Mouse (Mus musculus) left cerebral cortex, adult 18-20 months (tissue): Measurements from ENCODE around the gene Il10ra. TPM values are rescaled to one million over a fixed set of nuclear protein-coding genes. Genes with fewer than 3 reads are reported as not detected.

ENCODE experiments used
- DNase-seq, 2 experiments: peaks; one replicate each; pipeline ENCODE4 v3.0.0; 2021 to 2022; ENCODE audit warnings: low spot score in 2 of 2, mixed read lengths in 1 of 2
- long read RNA-seq, 2 experiments: library from polyadenylated mRNA; stranded (forward); transcript quantifications; one replicate each; pipeline ENCODE4 v2.0.0; 2021
- total RNA-seq, 2 experiments: library from RNA; stranded (reverse); gene quantifications; 2 replicates each; pipeline ENCODE4 v1.2.3; 2021

Il10ra gene
- total RNA-seq = 1 to 10 TPM; 2.6 to 3.4 TPM
- long read RNA-seq, experiment 1, partial matches to known transcripts = 1 of 3 reads
- long read RNA-seq, experiment 1, other reads (novel, unspliced or antisense) = 1 of 3 reads
- long read RNA-seq, experiment 2, partial matches to known transcripts = 0 of 2 reads
- long read RNA-seq, experiment 2, other reads (novel, unspliced or antisense) = 0 of 2 reads

DNA sequence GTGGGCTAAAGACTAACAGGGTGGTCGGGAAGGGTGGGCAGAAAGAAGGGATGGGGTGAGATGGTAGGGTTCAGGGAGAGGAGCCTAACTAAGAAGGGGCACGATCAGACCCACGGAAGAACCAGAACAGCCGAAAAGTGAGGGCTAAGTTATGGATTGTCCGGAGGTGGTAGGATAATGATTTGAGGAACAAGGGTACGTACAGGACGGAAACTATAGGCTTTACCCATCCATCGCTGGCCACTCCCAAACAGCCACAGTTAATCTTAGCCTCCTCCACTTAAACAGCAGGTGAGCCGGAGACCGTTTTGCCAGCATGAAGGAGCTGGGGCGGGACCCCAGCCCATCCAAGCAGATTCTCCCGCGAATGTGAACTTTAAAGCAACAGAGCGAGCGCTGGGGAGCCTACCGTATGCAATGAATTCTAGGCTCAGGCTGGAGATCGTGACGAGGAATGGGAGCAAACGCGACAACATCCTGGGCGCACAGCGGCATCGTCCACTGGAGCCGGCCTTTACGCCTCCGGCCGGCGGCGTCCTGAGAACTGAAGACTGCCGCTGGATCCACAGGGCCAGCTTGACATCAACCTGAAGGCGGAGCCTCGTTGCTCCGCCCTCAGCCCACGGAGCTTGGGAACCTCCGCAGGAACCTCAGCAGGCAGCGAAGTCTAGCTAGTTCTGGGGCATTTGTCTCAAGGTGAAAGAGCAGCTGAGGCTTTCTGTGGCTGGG is at the start of gene Il10ra:
Gene Il10ra (minus strand): TSS at position 553 of the 729 bp plus-strand sequence.
- DNase-seq = peak; percentile 42 to 51

DNA sequence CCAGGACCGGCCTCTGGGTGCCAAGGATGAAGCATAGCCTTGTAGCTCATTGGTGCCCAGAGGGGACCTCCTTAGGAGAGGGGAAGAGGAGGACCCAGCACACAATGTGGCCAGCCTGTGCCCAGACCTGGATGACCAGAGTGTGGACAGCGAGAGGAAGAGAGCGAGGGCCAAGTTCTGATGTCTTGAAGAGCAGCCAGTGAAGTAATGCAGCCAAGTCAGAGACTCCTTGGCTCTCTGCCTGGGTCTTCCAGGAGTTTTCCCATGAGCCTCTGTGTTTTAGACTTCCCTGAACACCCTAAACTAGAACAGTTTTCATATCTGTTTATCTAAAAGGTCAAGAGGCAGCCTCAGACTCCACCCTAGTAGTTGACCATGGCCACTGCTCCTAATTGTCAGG is 48.7 kb upstream of the Il10ra start:
- DNase-seq = no peak

DNA sequence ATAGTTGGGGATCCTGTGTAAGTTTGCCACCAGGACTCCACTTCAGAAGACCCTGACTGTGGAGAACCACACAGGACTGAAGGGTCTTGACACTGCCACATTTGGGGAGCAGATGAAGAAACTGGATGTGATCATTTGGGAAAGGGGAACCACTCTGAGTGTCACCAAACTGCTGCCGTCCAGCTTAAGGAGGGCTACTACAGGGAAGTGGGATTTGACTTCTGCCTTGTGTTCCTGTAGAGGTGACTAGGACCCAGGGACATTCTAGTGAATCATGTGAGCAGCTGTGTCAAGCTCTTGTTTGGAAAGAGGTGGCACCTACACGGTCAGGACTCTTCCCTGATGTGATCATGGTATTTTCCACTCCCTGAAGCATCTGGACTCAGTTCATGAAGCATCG is 45.0 kb upstream of the Il10ra start:
- no peak for DNase-seq

DNA sequence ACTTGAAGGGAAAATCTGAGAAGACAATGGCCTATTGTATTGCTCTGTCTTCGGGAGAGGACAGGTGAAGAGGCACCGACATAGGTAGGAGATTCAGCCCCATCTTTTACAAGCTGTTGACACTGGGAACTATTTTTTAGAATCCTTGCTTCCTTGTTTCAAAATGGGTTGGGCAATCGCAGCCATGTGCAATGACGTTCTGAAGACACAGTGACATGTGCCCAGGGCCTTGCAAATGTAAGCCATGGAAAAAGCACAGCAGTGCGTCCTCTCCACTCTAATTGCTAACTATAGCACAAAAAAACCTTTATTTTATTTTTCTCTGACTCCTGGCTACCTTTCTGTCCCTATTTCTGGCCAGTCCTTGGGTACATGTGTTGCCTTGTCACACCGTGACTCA is 42.9 kb upstream of the Il10ra start:
- DNase-seq = no peak

DNA sequence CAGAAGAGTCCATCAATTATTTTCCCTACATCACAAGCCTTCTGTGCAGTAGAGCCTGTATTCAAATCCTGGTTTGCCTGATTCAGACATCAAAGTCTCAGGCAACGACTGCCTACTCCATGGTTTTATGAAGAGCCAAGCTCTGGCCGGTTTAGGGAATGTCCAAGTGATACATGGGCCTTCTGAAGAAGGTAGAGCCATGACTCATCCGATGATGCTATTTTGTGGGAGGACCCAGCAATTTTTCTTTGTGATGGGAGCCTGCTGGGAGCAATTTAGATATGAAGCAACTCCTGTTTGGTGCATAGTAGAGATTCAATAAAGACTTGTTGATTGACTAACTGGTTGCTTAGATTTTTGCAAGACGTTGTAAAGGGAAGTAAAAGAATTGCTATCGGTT is 39.6 kb upstream of the Il10ra start:
- no peak for DNase-seq

DNA sequence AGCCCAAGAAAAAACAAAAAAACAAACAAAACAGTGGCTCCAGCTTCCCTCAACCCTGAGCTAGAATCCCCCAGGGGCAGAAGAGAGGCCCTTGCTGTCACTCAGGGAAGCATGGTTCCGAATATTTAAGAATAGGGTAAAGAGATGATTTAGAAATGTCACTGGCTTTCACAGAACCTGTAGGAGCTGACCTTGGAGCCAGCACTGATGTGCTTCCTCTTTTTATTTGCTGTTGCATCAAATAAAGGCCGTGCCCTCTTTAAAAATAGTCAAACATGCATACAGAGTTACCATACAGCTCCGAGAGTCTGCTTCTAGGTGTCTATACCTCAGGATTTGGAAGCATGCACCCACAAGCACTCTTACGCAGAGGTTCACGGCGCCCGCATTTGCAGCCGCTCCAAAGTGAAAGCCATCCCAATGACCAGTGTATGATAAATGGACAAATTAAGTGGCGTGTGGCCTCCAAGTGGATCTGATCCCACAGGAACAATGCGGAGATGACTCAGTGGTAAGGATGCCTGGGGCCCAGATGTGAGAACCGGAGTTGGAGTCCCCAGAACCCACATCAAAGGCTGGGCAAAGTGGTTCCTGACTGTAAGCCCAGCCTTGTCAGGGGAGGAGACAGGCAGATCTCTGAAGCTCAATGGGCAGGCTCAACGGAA is 37.9 kb upstream of the Il10ra start:
- DNase-seq = no peak

DNA sequence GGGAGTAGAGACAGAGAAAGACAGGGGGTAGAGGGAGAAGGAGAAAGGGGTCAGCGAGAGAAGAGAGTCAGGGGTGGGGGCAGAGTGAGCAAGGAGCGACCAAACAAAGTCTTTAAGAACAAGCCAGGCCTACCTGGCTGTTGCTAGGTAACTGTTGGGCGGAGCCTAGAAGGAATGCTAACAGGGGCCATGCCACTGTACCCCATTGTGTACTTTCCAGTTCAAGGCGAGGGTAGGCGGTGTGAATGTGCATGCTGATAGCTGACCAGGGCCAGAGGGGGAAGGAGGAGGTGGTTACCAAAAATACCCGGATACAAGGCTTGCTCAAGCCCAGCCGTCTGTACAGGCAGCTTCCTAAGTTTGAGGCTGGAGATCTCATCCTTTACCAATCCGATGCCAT is 32.8 kb upstream of the Il10ra start:
- DNase-seq = no peak

DNA sequence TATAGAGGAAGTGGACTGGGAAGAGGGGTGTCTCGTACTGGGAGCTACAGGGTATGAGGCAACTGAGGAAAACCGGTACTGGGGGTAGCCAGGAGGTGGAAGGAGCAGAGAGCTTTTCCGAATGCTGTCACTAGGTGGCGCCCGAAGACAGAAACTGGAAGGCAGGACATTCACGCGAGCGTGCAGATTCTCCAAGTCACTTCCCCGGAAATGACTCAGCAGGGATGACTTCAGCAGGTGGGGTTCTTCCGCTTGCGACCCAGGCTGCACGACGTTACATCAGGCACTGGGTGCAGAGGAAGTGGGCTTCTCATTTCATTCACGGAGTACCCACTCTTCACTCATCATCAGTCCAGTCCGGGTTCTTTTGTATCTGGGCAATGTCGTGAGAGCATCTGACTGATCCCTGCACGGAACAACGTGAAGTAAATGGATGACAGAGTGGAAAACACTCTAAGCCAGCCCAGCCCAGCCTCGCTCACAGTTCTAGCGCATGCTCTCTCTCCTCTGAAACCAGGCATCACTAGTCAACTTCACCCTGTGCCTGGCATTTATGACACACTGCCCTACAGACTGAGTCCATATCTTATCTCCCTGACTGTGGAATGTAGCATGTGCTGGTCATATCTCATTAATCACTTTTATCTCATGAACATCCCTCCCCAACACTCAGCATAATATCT is 31.6 kb upstream of the Il10ra start:
- peak; percentile 96 to 99 for DNase-seq

DNA sequence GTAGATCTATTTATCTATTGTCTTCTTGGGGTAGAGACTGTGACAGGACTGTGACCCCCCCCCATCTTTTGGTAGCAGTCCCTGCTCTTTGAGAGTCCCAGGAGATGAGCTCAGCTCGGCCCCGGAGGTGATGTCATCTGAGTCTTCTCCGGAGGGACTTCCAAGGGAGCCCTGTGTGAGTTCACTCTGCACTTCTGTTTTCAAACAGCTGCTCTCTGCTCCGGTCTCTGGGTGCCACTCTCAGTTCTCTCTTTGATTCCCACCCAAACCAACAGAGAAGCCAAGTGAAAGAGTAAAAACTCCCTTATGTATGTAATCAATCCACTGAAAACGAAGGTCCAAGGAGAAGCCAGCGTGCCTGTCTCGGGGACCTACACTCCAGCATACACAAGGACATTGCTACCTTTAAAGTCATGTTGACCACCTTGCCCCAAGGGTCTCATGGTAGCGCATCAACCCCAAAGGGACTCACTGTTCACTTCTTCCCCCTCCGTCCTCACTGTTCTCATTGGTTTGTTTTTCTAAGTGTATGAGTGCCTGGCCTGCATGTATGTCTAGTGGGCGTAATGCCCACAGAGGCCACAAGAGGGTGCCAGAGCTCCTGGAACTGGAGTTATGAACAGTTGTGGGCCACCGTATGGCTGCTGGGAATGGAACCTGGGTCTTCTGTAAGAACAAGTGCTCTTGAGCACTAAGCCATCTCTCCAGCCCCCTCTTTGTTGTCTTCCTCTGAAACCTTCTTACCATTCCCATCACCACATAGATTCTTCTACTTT is 30.5 kb upstream of the Il10ra start:
- no peak for DNase-seq

DNA sequence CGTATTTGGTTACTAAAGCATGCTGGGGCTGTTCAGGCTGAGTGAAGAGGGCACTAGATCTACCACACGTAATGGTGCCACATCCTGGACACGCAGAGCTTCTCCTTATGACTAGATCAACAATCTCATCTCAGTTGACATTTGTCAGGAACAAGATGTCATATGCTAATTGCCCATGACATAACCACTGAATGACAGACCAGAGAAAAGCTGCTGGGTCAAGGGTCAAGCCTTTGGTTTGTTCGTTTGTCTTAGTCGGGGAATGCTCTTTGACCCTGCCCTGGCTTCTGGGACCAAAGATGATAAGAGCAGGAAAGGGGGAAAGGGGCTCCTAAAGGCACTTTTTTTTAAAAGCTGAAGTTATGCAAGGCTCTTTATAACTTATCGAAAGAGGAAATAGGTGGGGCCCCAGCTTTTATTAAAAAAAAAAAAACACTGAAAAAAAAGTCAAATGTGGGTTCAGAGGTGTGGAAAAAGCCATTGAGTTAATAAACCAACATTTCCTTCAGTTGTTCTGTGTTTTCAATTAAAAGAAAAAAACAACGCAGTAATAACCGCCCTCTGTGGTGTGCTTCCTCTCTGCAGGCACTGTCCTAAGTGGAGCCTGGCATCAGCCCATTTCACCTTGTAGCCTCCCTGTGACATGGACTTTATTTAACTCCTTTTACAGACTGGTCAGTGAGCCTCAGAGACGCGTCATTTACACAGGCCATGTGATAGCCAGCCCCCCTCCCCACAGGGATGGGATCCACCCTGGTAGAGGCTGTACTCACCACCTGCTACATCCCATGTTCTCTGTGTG is 25.5 kb upstream of the Il10ra start:
- no peak for DNase-seq

DNA sequence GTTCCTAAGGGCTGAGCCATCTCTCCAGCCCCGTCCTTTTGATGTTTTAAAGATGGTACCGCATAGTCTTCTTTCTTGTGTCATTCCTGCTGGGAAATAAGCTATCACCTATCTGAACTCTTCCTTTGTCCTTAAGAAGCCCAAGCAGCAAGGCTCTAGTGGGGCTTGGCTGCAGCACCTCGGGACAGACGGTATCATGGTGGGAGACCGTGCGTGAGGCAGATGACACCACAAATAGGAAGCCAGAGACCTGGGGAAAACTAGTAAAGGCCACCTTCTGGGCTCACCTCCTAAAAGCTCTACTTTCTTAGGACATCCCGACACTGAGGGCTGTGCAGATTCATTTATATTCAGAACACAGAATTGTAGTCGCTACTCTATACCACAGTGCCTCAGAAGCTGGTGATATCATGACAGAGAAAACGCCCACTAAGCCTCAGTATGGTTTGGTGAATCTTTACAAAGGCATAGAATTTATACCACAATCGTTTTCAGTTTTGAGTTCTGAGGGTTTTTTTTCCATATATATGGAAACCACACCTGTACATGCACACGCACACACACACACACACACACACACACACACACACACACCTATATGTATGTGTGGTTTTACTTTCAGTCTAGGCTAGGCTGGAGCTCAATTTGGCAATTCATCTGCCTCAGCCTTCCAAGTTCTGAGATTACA is 22.7 kb upstream of the Il10ra start:
- no peak for DNase-seq

DNA sequence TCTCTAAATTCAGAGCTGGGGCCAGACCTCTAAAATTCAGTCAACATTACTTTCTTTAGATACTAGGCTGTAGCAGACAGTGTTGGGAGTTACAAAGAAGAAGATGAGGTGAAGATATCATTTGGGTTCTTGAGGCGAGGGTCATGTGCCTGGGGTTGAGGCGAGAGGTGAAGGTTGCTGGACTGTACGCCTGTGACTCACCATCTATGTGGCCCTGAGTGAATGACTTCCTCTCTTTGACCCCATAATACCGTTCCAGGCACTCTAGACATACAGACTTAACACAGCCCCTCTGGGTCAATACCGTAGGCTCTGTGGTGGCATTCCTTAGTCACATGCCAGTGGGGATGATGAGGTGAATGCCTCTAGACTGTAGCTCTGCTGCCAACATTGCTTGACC is 13.5 kb upstream of the Il10ra start:
- DNase-seq = no peak

DNA sequence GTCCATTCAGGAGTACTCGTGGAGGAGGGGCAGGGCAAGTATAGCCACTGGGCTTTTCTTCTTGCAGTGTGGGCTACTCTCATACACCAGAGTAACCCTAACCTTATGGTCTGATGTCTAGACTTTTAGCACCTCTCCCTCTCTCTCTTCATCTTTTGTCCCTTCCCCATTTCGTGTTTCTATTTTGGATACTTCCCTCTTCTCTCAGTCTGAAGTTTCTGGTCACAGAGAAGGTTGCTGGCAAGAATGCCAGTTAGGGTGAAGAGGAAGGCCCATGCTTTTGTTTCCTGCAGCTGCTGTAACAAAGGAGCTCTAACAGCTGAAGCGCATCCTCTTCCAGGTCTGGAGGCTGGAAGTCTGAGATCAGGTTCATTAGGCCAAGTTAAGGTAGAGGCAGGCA is 11.9 kb upstream of the Il10ra start:
- DNase-seq = no peak

DNA sequence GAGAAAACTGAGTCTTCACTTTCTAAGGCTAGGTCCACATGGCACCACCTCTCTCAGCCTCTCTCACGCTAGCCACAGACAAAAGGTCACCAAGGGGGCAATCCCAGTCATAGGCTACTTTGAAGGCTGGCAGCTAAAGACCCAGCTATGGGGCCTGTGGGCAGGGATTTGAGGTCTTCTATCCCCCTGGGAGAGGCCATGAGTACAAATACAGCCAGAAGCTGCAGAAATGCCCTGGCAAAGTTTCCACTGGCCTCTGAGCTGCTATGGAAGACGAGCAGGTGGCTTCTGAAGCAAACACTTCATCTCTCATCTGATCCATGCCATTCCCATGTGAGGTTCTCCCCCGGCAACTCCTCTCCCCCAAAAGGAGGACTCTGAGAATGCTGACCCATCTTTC is 11.1 kb upstream of the Il10ra start:
- DNase-seq = no peak

DNA sequence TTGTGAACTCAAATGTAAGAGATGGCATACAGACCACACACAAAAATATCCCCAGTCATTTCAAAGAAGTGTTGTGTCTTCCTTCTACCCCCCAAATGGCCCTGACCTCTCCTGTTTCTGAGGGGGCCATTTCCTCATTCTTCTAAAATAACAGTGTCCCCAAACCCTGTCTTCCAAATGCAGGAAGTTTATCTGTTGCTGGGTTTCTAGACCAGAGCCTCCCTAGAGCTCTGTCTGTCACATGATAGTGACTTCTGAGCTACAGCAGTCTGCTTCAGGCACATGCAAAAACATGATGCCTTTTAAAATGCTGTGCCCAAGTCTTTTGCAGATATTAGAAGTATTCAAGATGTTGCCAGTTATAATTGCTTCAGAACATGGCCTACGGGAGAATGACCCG is 5.7 kb upstream of the Il10ra start:
- no peak for DNase-seq

DNA sequence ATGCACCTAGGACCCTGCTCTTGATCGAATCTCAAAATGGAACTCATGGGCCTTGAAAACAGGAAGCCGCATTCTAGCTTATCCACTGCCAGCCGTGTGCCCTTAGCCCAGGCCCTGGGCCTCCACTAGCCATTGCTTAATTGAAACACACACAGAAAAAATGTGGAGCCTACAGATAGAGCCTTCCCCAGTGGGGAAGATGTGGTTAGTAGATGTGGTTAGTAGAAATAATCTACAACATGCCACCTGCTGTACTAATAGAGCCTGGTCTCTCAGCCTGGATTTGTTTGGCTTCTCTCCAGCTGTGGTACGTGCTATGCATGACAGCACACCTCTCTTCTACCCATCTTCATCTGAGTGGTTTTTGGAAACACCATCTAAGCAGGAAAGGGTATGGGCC is 5.3 kb upstream of the Il10ra start:
- no peak for DNase-seq

DNA sequence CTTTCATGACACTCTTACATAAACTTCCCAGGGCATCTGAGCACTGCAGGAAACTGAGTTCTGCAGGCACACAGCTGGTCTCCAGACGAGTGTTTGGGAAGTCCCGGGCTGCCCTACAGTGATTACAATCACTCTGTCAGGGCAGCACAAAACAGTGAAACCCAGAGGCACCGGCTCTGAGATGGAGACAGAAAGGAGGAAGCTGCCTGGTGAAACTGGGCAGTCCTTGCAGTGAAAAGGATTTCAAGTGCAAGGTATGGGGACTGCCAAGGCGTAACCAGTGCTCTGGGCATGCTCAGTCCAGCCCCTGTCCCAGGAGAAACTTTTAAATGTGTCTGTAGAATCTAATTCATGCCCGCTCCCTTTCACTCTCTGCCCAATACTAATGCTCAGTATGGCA is 3.3 kb upstream of the Il10ra start:
- DNase-seq = no peak

DNA sequence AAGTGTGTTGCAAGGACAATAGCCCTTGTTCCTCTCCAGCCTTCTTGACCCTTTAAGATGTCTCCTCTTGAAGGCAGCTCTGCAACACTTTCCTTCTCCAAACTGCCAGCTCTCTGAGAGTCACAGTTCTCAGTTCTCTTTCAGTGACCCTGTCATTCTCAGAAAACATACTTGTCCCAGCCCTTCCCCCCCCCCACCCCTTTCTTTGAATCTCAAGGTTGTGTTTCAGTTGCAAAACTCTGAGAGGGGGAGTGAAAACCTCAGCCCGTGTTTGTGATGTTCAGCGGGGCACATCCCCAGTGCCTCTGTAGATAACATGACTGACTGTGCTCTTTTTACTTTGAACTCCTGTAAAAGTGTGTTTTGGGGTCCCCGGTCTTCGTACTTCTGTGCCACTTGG is 870 bp downstream of the Il10ra start:
- no peak for DNase-seq

DNA sequence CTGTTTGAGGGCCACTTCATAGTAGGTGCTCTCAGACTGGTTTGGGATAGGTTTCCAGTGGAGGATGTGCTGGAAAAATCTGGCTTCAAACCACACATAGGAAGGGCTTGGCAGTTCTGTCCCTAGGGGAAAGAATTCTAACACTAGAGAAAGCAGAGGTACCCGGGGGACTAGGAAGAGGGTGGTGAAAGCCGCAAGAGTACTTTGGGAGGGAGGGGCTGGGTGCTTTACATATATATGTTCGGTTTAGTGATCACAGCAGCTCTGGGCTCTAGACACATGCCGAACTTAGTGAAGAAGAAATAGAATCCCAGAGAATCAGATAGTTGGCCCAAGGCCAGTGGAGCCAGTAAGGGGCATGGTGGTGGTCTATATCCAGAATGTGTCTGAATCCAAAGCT is 1.9 kb downstream of the Il10ra start:
- DNase-seq = no peak

DNA sequence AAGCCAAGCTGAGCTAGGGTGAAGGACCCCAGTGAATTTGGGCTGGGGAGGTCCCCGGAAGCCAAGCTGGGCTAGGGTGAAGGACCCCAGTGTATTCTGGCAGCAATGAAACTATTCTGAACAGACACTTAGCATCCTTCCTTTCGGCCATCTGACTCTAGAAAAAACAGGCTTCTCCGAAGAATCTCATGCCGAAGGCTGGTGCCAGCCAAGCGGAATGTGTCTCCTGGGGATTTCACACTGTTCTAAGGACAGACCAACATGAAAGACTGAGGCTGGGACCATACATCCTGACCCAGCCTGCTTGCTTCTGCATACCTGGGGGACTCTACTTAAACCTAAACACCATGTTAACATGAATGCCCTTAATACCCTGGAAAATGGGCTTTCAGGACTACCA is 7.1 kb downstream of the Il10ra start:
- no peak for DNase-seq
